In the genomic region with DNA sequence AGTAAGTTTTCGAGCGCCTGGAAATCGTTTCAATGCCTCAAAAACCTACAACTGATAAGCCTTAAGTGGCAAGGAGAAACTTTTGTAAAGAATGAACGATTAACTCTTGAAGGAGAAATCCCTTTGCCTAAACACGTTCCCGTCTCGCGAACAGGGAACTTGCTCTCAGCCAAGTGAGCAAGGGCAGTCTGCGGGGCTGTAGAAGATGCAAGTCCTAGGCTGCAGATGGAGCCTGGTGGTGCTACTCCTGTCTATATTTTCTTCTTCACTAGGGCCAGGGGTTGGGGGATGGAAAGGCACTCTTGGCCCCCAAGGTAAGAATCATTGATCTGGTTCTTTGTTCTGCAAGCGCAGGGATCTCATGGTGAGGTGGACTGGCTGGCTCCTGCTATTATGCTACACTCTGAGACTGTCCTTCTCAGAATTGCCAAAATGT, we compare ENCODE assay signal across 15 mouse cellular contexts.
DNase-seq lines count a peak whose midpoint lies in the region; ATAC-seq and TF ChIP-seq lines count a peak whose summit lies in the region.
"Had no signal": no experiment of that assay in that cellular context is flagged by ENCODE, and none has a peak within 500 bp of the region (broad histone marks: within the 10 kb centered on the region; RNA-seq: fewer than 3 reads in every experiment).

No protein-coding gene starts in this region.

- H3K4me1 ChIP-seq in hindbrain, embryonic 10.5 days (replicated peaks): peaks cover 50% of the 10 kb centered on the region
- peaks cover 14% of the 10 kb centered on the region; the same call in 1 of the 2 replicates for H3K4me1 ChIP-seq in hindbrain, postnatal 0 days (ENCODE audit: insufficient read depth, low read length)
- peaks cover 19% of the 10 kb centered on the region for H3K4me1 ChIP-seq in midbrain, embryonic 11.5 days (ENCODE audit: control insufficient read depth, insufficient read depth, low read length)
- H3K4me1 ChIP-seq in midbrain, postnatal 0 days (ENCODE audit: insufficient read depth, low read length): peaks cover 9% of the 10 kb centered on the region
- peaks cover 23% of the 10 kb centered on the region for H3K4me1 ChIP-seq in embryonic facial prominence, embryonic 13.5 days
- peaks cover 5% of the 10 kb centered on the region for H3K4me1 ChIP-seq in neural tube, embryonic 11.5 days (ENCODE audit: control insufficient read depth, insufficient read depth, low read length)
- no peaks in the 10 kb centered on the region for H3K4me1 ChIP-seq in intestine, postnatal 0 days (replicated peaks; ENCODE audit: control insufficient read depth, insufficient read depth, low read length)

- peak; percentile 47 for DNase-seq in hindbrain, embryonic 10.5 days (ENCODE audit: low spot score)
- no peak for DNase-seq in hindbrain, postnatal 0 days (ENCODE audit: low spot score)
- peak; percentile 92 for DNase-seq in midbrain, embryonic 11.5 days (ENCODE audit: low spot score, missing footprints)
- no peak for DNase-seq in midbrain, postnatal 0 days (ENCODE audit: low spot score)
- peak; percentile 46 for DNase-seq in neural tube, embryonic 11.5 days (ENCODE audit: low spot score)
- no peak for DNase-seq in layer of hippocampus, postnatal 36 days
- DNase-seq: adrenal gland, adult 8-10 months; gastrocnemius, postnatal 10 days; left cerebral cortex, postnatal 4 days had no signal

- H3K27ac ChIP-seq in hindbrain, embryonic 10.5 days: peak overlapping the region; percentile 18; the same call in 1 of the 2 replicates
- H3K27ac ChIP-seq in hindbrain, postnatal 0 days: no peak overlapping the region
- H3K27ac ChIP-seq in midbrain, embryonic 11.5 days (ENCODE audit: low read depth, low read length): no peak overlapping the region
- no peak overlapping the region for H3K27ac ChIP-seq in midbrain, postnatal 0 days (ENCODE audit: low read depth, low read length)
- no peak overlapping the region for H3K27ac ChIP-seq in embryonic facial prominence, embryonic 13.5 days
- H3K27ac ChIP-seq in neural tube, embryonic 11.5 days (ENCODE audit: low read depth, low read length): no peak overlapping the region
- H3K27ac ChIP-seq in intestine, postnatal 0 days (ENCODE audit: low read depth, low read length): no peak overlapping the region
- H3K27ac ChIP-seq: stomach, embryonic 15.5 days had no signal

- ATAC-seq in hindbrain, postnatal 0 days: no peak
- no peak for ATAC-seq in midbrain, embryonic 11.5 days (ENCODE audit: low FRiP score)
- ATAC-seq in midbrain, postnatal 0 days (ENCODE audit: low FRiP score): no peak
- ATAC-seq in embryonic facial prominence, embryonic 13.5 days (ENCODE audit: insufficient number of reproducible peaks, insufficient read depth, low FRiP score, low TSS enrichment, low read depth): no peak
- no peak for ATAC-seq in neural tube, embryonic 11.5 days (ENCODE audit: insufficient read depth, low FRiP score, low TSS enrichment)
- ATAC-seq in intestine, postnatal 0 days: no peak
- ATAC-seq: CD4-positive, CD25-positive, alpha-beta regulatory T cell, adult 4 months; lung, postnatal 0 days; Patski had no signal

- no peak overlapping the region; the same call in 1 of the 2 replicates for H3K4me3 ChIP-seq in hindbrain, embryonic 10.5 days
- no peak overlapping the region for H3K4me3 ChIP-seq in hindbrain, postnatal 0 days (ENCODE audit: low read length)
- no peak overlapping the region for H3K4me3 ChIP-seq in midbrain, embryonic 11.5 days (ENCODE audit: low read depth, low read length)
- H3K4me3 ChIP-seq in midbrain, postnatal 0 days (ENCODE audit: low read depth, low read length): no peak overlapping the region
- 0 out of 2 replicates have a peak overlapping the region, but pooled peaks have one; percentile 2 for H3K4me3 ChIP-seq in embryonic facial prominence, embryonic 13.5 days
- no peak overlapping the region for H3K4me3 ChIP-seq in neural tube, embryonic 11.5 days (ENCODE audit: low read depth, low read length)
- H3K4me3 ChIP-seq in intestine, postnatal 0 days (ENCODE audit: low read depth, low read length): no peak overlapping the region
- H3K4me3 ChIP-seq: stomach, embryonic 15.5 days had no signal

- H3K4me2 ChIP-seq in hindbrain, postnatal 0 days (ENCODE audit: low read depth, low read length): no peak overlapping the region
- 0 out of 2 replicates have a peak overlapping the region, but pooled peaks have one; percentile 68 for H3K4me2 ChIP-seq in midbrain, embryonic 11.5 days
- no peak overlapping the region for H3K4me2 ChIP-seq in midbrain, postnatal 0 days (ENCODE audit: low read depth, low read length, poor library complexity, severe bottlenecking)
- no peak overlapping the region for H3K4me2 ChIP-seq in embryonic facial prominence, embryonic 13.5 days
- H3K4me2 ChIP-seq in neural tube, embryonic 11.5 days (ENCODE audit: low read depth): no peak overlapping the region
- H3K4me2 ChIP-seq in intestine, postnatal 0 days (replicated peaks; ENCODE audit: low read depth): no peak overlapping the region

- H3K36me3 ChIP-seq in hindbrain, embryonic 10.5 days: no peaks in the 10 kb centered on the region
- no peaks in the 10 kb centered on the region for H3K36me3 ChIP-seq in hindbrain, postnatal 0 days (ENCODE audit: insufficient read depth, low read length)
- no peaks in the 10 kb centered on the region for H3K36me3 ChIP-seq in midbrain, embryonic 11.5 days (ENCODE audit: control insufficient read depth, insufficient read depth, low read length)
- no peaks in the 10 kb centered on the region for H3K36me3 ChIP-seq in midbrain, postnatal 0 days (ENCODE audit: insufficient read depth, low read length)
- H3K36me3 ChIP-seq in embryonic facial prominence, embryonic 13.5 days: no peaks in the 10 kb centered on the region
- H3K36me3 ChIP-seq in neural tube, embryonic 11.5 days (ENCODE audit: control insufficient read depth, insufficient read depth, low read length): no peaks in the 10 kb centered on the region
- no peaks in the 10 kb centered on the region for H3K36me3 ChIP-seq in intestine, postnatal 0 days (ENCODE audit: control insufficient read depth, insufficient read depth)
- H3K36me3 ChIP-seq: stomach, embryonic 15.5 days had no signal

- H3K9ac ChIP-seq in hindbrain, postnatal 0 days (replicated peaks; ENCODE audit: low read length): no peak overlapping the region
- no peak overlapping the region for H3K9ac ChIP-seq in midbrain, embryonic 11.5 days (ENCODE audit: low read length)
- no peak overlapping the region for H3K9ac ChIP-seq in midbrain, postnatal 0 days (replicated peaks; ENCODE audit: low read length, poor library complexity, severe bottlenecking)
- no peak overlapping the region for H3K9ac ChIP-seq in embryonic facial prominence, embryonic 13.5 days
- no peak overlapping the region for H3K9ac ChIP-seq in neural tube, embryonic 11.5 days (ENCODE audit: low read length)
- no peak overlapping the region for H3K9ac ChIP-seq in intestine, postnatal 0 days (ENCODE audit: low read depth, low read length)
- H3K9ac ChIP-seq: stomach, embryonic 15.5 days had no signal

- H3K9me3 ChIP-seq in hindbrain, embryonic 10.5 days: no peaks in the 10 kb centered on the region
- no peaks in the 10 kb centered on the region for H3K9me3 ChIP-seq in hindbrain, postnatal 0 days (ENCODE audit: low read length)
- H3K9me3 ChIP-seq in midbrain, embryonic 11.5 days (ENCODE audit: control insufficient read depth, low read length): no peaks in the 10 kb centered on the region
- no peaks in the 10 kb centered on the region for H3K9me3 ChIP-seq in midbrain, postnatal 0 days (ENCODE audit: low read length)
- H3K9me3 ChIP-seq in embryonic facial prominence, embryonic 13.5 days: no peaks in the 10 kb centered on the region
- H3K9me3 ChIP-seq in neural tube, embryonic 11.5 days (ENCODE audit: control insufficient read depth, low read length): no peaks in the 10 kb centered on the region
- H3K9me3 ChIP-seq in intestine, postnatal 0 days (ENCODE audit: control insufficient read depth): no peaks in the 10 kb centered on the region
- H3K9me3 ChIP-seq: stomach, embryonic 15.5 days had no signal

- 2% methylated on average over 10 of the region's 10 CpGs for WGBS in hindbrain, embryonic 10.5 days
- 4% methylated on average over 10 of the region's 10 CpGs for WGBS in hindbrain, postnatal 0 days
- under 1% methylated on average over 10 of the region's 10 CpGs for WGBS in midbrain, embryonic 11.5 days
- WGBS in midbrain, postnatal 0 days: 2% methylated on average over 10 of the region's 10 CpGs
- WGBS in embryonic facial prominence, embryonic 13.5 days: 3% methylated on average over 10 of the region's 10 CpGs
- WGBS in neural tube, embryonic 11.5 days: under 1% methylated on average over 10 of the region's 10 CpGs
- 5% methylated on average over 10 of the region's 10 CpGs for WGBS in intestine, postnatal 0 days

- TF ChIP-seq CTCF in hindbrain, postnatal 0 days (IDR thresholded peaks at IDR 0.05; ENCODE audit: low read depth): no peak
- TF ChIP-seq CTCF in midbrain, postnatal 0 days (IDR thresholded peaks at IDR 0.05): no peak
- TF ChIP-seq CTCF in intestine, postnatal 0 days (IDR thresholded peaks at IDR 0.05; ENCODE audit: low read depth): no peak

- H3K27me3 ChIP-seq in hindbrain, embryonic 10.5 days (ENCODE audit: insufficient read depth, poor library complexity, severe bottlenecking): peaks cover 82% of the 10 kb centered on the region
- peaks cover 34% of the 10 kb centered on the region for H3K27me3 ChIP-seq in hindbrain, postnatal 0 days (ENCODE audit: insufficient read depth, low read length)
- peaks cover 43% of the 10 kb centered on the region for H3K27me3 ChIP-seq in midbrain, embryonic 11.5 days (ENCODE audit: control insufficient read depth, insufficient read depth, low read length)
- H3K27me3 ChIP-seq in midbrain, postnatal 0 days (ENCODE audit: insufficient read depth, low read length): peaks cover 10% of the 10 kb centered on the region
- H3K27me3 ChIP-seq in embryonic facial prominence, embryonic 13.5 days: peaks cover 79% of the 10 kb centered on the region
- H3K27me3 ChIP-seq in neural tube, embryonic 11.5 days (ENCODE audit: control insufficient read depth, insufficient read depth, low read length): peaks cover 36% of the 10 kb centered on the region
- peaks cover 69% of the 10 kb centered on the region for H3K27me3 ChIP-seq in intestine, postnatal 0 days (replicated peaks; ENCODE audit: control insufficient read depth, insufficient read depth, low read length)

Comparison
In these comparisons a context has a peak if more than half of its experiments do, and no peak if none do; other contexts are left out.
1. DNase-seq: peak in hindbrain, embryonic 10.5 days (single experiment), midbrain, embryonic 11.5 days (single experiment) and neural tube, embryonic 11.5 days (single experiment); none in hindbrain, postnatal 0 days (single experiment), midbrain, postnatal 0 days (single experiment) and layer of hippocampus, postnatal 36 days (0 of 2).